Mouse (Mus musculus) gonadal fat pad, adult 2 months (tissue): ENCODE results near the gene Hipk1. TPM values are rescaled to one million over a fixed set of nuclear protein-coding genes. Genes with fewer than 3 reads are reported as not detected.

ENCODE experiments used
- DNase-seq: peaks from one replicate; pipeline ENCODE4 v3.0.0-alpha.2; 2012; ENCODE audit warnings: low read depth
- polyA plus RNA-seq: library from polyadenylated mRNA; depleted of rRNA; stranded (reverse); fragments of >200 nt; gene quantifications from 2 replicates; pipeline ENCODE4 v1.2.3, GENCODE M21; 2012; rRNA removed

Hipk1 gene
- polyA plus RNA-seq, 1 experiment, result 63.1 TPM

DNA sequence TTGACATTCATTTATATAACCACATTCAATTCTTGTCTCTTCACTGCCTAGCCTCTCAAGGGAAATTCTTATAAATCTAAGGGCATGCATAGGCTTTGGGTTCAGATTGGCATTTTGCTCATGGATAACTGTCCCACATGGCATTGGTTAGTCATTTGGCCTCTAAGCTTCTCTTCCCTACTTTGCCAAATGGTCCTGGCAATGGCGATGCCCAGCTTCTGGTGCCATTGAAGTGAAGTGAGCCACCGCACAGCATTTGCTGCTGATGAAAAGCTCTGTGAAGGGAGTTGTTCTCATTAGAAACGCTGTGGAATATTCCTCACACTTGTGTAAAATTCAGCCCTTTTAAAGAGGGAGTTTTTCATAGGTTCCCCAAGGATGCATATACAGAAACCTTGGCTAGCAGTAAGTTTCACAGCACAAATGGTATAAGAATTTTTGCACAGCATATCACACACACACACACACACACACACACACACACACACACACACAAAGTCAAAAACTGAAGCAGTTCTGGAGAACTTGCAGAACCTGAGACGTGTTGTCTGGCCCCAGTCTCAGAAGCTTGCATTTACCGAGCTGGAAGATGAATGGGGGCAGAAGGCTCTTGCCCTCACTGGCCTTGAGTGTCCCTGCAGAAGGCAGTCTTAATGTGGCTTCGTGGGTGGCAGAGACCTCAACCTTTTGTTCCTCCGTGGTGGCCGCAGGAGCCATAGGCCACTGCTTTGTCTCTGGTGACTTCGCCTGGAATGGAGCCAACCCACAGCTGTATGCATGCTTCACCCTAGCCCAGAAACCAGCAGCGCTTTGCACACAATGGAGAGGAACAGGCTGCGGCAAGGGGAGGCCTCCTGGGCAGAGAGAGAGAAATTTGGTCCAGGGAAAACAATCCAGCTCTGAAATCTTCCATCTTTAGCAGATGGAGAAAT lies 75.3 kb downstream of the Hipk1 start:
- no peak for DNase-seq

DNA sequence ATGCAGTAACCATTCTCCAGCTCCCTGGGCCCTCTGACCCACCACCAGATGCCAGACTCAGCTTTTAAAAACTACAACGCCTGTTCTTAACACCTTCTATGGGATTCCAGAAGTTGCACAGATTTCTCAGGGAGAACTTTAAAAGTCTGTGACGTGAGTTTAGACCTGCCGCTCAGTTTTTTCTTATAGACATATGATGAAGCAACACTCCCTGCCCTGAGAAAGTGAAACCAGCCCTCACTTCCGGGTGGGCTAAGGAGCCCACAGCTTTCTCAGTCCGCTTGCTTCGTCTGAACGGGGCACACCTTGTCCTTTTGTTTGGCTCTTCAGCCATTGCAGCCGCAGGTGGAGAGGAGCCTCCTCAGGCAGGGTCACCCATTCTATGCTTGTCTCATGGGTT lies 76.4 kb downstream of the Hipk1 start:
- no peak for DNase-seq

DNA sequence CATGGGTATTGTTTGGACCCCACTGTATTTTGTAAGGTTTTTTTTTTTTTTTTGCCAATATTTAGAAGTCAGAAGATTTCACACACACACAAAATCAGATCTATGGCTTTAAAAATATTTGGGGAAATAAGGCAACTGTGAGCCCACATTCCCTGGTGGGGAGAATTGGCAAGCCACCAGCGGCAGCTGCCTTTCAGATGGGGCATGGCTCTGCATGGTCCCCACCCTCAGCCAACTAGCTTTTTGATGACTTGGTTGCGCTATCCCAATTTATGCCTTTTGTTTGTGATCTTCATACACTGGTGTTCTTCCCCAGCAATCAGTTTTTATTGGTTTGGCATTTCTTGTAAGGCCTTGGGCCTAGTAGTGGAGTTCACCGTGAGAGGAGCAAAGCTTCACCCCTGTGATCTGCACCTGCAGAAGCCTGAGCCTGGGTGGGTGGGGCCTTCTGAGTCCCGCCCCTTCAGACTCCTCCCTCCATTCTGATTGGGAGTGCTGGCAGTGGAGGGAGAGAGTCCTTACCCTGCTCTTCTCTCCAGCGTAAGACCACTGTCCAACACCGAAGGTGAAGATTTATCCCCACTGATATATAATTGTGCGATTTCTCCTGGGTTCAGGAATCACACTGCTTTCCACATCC lies 77.0 kb downstream of the Hipk1 start:
- DNase-seq, result no peak

DNA sequence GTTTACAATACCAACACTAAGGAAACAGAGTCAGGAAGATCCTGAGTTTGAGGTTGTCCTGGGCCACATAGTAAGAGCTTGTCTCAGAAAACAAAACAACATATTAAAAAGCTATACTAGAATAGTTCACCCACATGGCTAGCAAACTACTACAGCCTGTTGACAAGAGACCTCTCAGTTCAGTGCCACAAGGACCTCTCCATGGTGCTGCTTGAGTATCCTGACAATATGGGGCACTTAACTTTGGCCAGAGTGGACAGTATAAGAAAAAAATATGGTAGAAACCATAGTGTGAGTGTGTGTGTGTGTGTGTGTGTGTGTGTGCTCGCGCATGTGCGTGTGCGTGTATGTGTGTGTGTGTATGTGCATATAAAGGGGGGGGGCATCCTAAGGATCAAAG lies 79.2 kb downstream of the Hipk1 start:
- DNase-seq, result no peak

GRCm38 (mm10) chr3:103709470-103710040 lies 81.8 kb downstream of the Hipk1 start:
- no peak for DNase-seq

GRCm38 (mm10) chr3:103705426-103705825 lies 85.9 kb downstream of the Hipk1 start:
- no peak for DNase-seq

- no peak for DNase-seq
Measured at GRCm38 (mm10) chr3:103704661-103705060, 86.7 kb downstream of the Hipk1 start.

DNA sequence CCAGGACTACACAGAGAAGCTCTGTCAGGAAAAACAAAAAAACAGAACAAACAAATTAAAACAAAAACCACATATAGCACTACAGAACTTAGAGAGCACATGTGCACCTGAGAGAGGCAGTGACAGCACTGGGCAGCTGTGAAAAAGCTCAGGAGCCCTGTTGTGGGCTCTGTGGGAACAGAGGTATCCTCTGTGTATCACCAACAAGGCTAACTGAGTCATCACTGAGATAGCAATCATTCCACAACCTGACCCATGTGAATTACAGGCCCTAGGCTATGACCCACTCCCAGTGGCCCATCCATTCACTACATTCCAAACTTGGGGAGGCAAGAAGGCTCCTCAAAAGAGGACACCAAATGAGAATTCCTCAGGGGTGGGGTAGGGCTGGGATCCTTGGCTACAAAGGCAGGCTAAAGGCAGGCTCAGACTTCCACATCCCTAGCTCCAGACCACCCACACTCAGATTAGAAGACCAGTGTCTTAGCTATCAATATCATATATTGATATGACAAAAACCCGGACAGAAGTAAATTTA lies 94.9 kb downstream of the Hipk1 start:
- DNase-seq, result no peak

- no peak for DNase-seq
Measured at GRCm38 (mm10) chr3:103695556-103695955, 95.8 kb downstream of the Hipk1 start.

DNA sequence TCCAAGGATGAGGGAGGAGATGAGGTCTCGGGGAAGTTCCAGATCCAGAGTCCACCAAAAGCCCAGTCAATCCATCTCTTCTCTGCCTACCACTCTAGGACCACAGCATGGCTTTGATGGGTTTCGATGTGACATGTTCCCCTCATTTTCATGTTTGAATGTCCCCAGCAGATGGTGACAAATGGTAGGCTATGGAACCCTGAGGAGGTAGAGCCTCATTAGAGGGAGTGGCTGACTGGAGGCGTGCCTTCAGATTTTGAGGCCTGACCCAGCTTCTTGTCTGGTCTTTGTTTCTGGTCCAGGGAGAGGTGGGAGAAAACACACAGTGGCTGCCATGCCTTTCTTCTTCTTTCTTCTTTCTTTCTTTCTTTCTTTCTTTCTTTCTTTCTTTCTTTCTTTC lies 100.9 kb downstream of the Hipk1 start:
- no peak for DNase-seq

Other genes starting within 250 kb of the Hipk1 start
- not detected in 2 replicates for gene Syt6, start 216.3 kb downstream of the Hipk1 start, polyA plus RNA-seq
- gene Atg4a-ps, start 145.5 kb downstream of the Hipk1 start, polyA plus RNA-seq, result 0.76 and 0.90 TPM in 2 replicates
- gene Olfml3, start 53.6 kb downstream of the Hipk1 start, polyA plus RNA-seq, result 29.4 and 30.5 TPM in 2 replicates
- not detected in 2 replicates for gene Gm10964, start 52.2 kb downstream of the Hipk1 start, polyA plus RNA-seq
- gene Dclre1b, start 17.9 kb upstream of the Hipk1 start, polyA plus RNA-seq, result 12.7 and 17.2 TPM in 2 replicates
- 16.7 and 21.6 TPM in 2 replicates for gene Ap4b1, start 18.0 kb upstream of the Hipk1 start, polyA plus RNA-seq
- gene Gm43064, start 18.0 kb upstream of the Hipk1 start, polyA plus RNA-seq, result 0.72 and 0.74 TPM in 2 replicates
- 101 and 104 TPM in 2 replicates for gene Bcl2l15, start 41.0 kb upstream of the Hipk1 start, polyA plus RNA-seq
- gene Ptpn22, start 68.2 kb upstream of the Hipk1 start, polyA plus RNA-seq, result 24.0 and 30.1 TPM in 2 replicates
- 2.7 and 4.0 TPM in 2 replicates for gene Rsbn1, start 122.6 kb upstream of the Hipk1 start, polyA plus RNA-seq
- gene Phtf1, start 176.5 kb upstream of the Hipk1 start, polyA plus RNA-seq, result 5.8 and 6.9 TPM in 2 replicates